16 mouse cellular contexts compared by ENCODE assay signal in genomic region chr2:161148428-161149020, GRCm38 (mm10). TPM values are rescaled to one million over a fixed set of nuclear protein-coding genes. Genes with fewer than 3 reads are reported as not detected.
DNase-seq lines count a peak whose midpoint lies in the region; ATAC-seq and TF ChIP-seq lines count a peak whose summit lies in the region.
"Had no signal": no experiment of that assay in that cellular context is flagged by ENCODE, and none has a peak within 500 bp of the region (broad histone marks: within the 10 kb centered on the region; RNA-seq: fewer than 3 reads in every experiment).

No protein-coding gene starts in this region.

- no peak for TF ChIP-seq EP300 in stomach, postnatal 0 days (optimal IDR thresholded peaks at IDR 0.05)

- no peak overlapping the region for H3K4me3 ChIP-seq in forebrain, embryonic 16.5 days (replicated peaks; ENCODE audit: low read length)
- H3K4me3 ChIP-seq in midbrain, embryonic 15.5 days: no peak overlapping the region
- no peak overlapping the region for H3K4me3 ChIP-seq in stomach, postnatal 0 days (ENCODE audit: low read depth, low read length)
- H3K4me3 ChIP-seq: heart, embryonic 10.5 days; limb, embryonic 13.5 days had no signal

- no peaks in the 10 kb centered on the region for H3K9me3 ChIP-seq in forebrain, embryonic 16.5 days (ENCODE audit: control insufficient read depth, low read length)
- no peaks in the 10 kb centered on the region for H3K9me3 ChIP-seq in midbrain, embryonic 15.5 days
- H3K9me3 ChIP-seq in stomach, postnatal 0 days (ENCODE audit: control insufficient read depth, low read length): no peaks in the 10 kb centered on the region
- H3K9me3 ChIP-seq: heart, embryonic 10.5 days; limb, embryonic 13.5 days had no signal

- TF ChIP-seq CTCF in stomach, postnatal 0 days (IDR thresholded peaks at IDR 0.05; ENCODE audit: low read depth): no peak

- H3K4me1 ChIP-seq in forebrain, embryonic 16.5 days (replicated peaks; ENCODE audit: control insufficient read depth, insufficient read depth, low read length): peaks cover 15% of the 10 kb centered on the region
- peaks cover 15% of the 10 kb centered on the region for H3K4me1 ChIP-seq in midbrain, embryonic 15.5 days
- no peaks in the 10 kb centered on the region for H3K4me1 ChIP-seq in stomach, postnatal 0 days (replicated peaks; ENCODE audit: control insufficient read depth, insufficient read depth)
- H3K4me1 ChIP-seq: heart, embryonic 10.5 days; limb, embryonic 13.5 days had no signal

- H3K9ac ChIP-seq in forebrain, embryonic 16.5 days (replicated peaks; ENCODE audit: low read depth, low read length): no peak overlapping the region
- H3K9ac ChIP-seq in midbrain, embryonic 15.5 days: no peak overlapping the region
- H3K9ac ChIP-seq in stomach, postnatal 0 days (ENCODE audit: low read length): no peak overlapping the region
- H3K9ac ChIP-seq: limb, embryonic 13.5 days had no signal

- H3K27ac ChIP-seq in forebrain, embryonic 16.5 days (ENCODE audit: low read length): no peak overlapping the region
- peak overlapping the region; percentile 79 for H3K27ac ChIP-seq in midbrain, embryonic 15.5 days
- H3K27ac ChIP-seq in stomach, postnatal 0 days (replicated peaks): no peak overlapping the region
- H3K27ac ChIP-seq: heart, embryonic 10.5 days; limb, embryonic 13.5 days; macrophage had no signal

- H3K36me3 ChIP-seq in forebrain, embryonic 16.5 days (ENCODE audit: control insufficient read depth, insufficient read depth): no peaks in the 10 kb centered on the region
- no peaks in the 10 kb centered on the region for H3K36me3 ChIP-seq in midbrain, embryonic 15.5 days (replicated peaks)
- no peaks in the 10 kb centered on the region for H3K36me3 ChIP-seq in stomach, postnatal 0 days (ENCODE audit: control insufficient read depth, insufficient read depth, low read length)
- H3K36me3 ChIP-seq: G1E; heart, embryonic 10.5 days; limb, embryonic 13.5 days had no signal

- DNase-seq in heart, adult 11 months: peak; percentile 64
- no peak for DNase-seq in heart, adult 9 months (ENCODE audit: low spot score in 2 of 2)
- DNase-seq in Muller cell, postnatal 12 days (ENCODE audit: inconsistent ontology term): peak; percentile 24
- no peak for DNase-seq in right cerebral cortex, postnatal 36 days (ENCODE audit: low spot score in 2 of 2)
- no peak for DNase-seq in cerebellum, postnatal 14 days
- DNase-seq in stomach, postnatal 0 days (ENCODE audit: low spot score): no peak
- DNase-seq: cerebellum, adult 11 months; kidney, postnatal 25 days; layer of hippocampus, postnatal 36 days had no signal

- H3K4me2 ChIP-seq in forebrain, embryonic 16.5 days (ENCODE audit: low read length): no peak overlapping the region
- H3K4me2 ChIP-seq in midbrain, embryonic 15.5 days: no peak overlapping the region
- H3K4me2 ChIP-seq in stomach, postnatal 0 days (replicated peaks; ENCODE audit: low read depth): no peak overlapping the region
- H3K4me2 ChIP-seq: limb, embryonic 13.5 days had no signal

- peak; percentile 35 for ATAC-seq in forebrain, embryonic 16.5 days
- ATAC-seq in midbrain, embryonic 15.5 days (replicated peaks): peak; percentile 51; the same call in 1 of the 2 replicates
- ATAC-seq in stomach, postnatal 0 days (ENCODE audit: low FRiP score, low TSS enrichment): no peak
- ATAC-seq: intestine, postnatal 0 days had no signal

- 34% methylated on average over 3 of the region's 3 CpGs for WGBS in forebrain, embryonic 16.5 days
- 41% methylated on average over 3 of the region's 3 CpGs for WGBS in midbrain, embryonic 15.5 days
- WGBS in stomach, postnatal 0 days: 59% methylated on average over 3 of the region's 3 CpGs

- 0 out of 2 replicates have a peak, but pooled peaks cover 2% of the 10 kb centered on the region for H3K27me3 ChIP-seq in forebrain, embryonic 16.5 days (replicated peaks; ENCODE audit: control insufficient read depth, insufficient read depth, low read length)
- H3K27me3 ChIP-seq in midbrain, embryonic 15.5 days (replicated peaks): no peaks in the 10 kb centered on the region
- no peaks in the 10 kb centered on the region for H3K27me3 ChIP-seq in stomach, postnatal 0 days (ENCODE audit: control insufficient read depth, insufficient read depth, low read length)
- H3K27me3 ChIP-seq: limb, embryonic 13.5 days had no signal

RNA-seq across cellular contexts. Expression of gene Chd6, which starts 39.6 kb away (rescaled TPM):
- 33.5 and 37.0 TPM in 2 replicates for polyA plus RNA-seq in forebrain, embryonic 16.5 days (2015; fragmentation: Nextera tagmentation; extraction: Ambion mirVana)
- 36.9 and 40.8 TPM in 2 replicates for polyA plus RNA-seq in midbrain, embryonic 15.5 days (2015; fragmentation: Nextera tagmentation; extraction: Ambion mirVana)
- 11.9 and 13.2 TPM in 2 replicates for polyA plus RNA-seq in stomach, postnatal 0 days (2015; fragmentation: Nextera tagmentation; extraction: Ambion mirVana)

Comparison
In these comparisons a context has a peak if more than half of its experiments do, and no peak if none do; other contexts are left out.
1. DNase-seq: peak in heart, adult 11 months (single experiment) and Muller cell, postnatal 12 days (single experiment); none in heart, adult 9 months (0 of 2), right cerebral cortex, postnatal 36 days (0 of 2), cerebellum, postnatal 14 days (0 of 2) and stomach, postnatal 0 days (single experiment).